Mouse (Mus musculus) gastrocnemius, adult 8-10 months (tissue): Measurements from ENCODE around the gene Alg9. TPM values are rescaled to one million over a fixed set of nuclear protein-coding genes. Genes with fewer than 3 reads are reported as not detected.
"Not testable (repeated sequence)": the region's sequence is repeated elsewhere in the genome, so short reads cannot be mapped to it uniquely, and the experiment has no call there.

Experiments
- DNase-seq, 2 experiments: peaks; one replicate each; pipeline ENCODE4 v3.0.0; 2022; ENCODE audit warnings: low spot score in 2 of 2
- total RNA-seq, 4 experiments: library from RNA; stranded (reverse); gene quantifications; 2 replicates each; pipeline ENCODE4 v1.2.4; 2022

Gene Alg9
- total RNA-seq, 4 experiments from 2014 or later, result 8.0 to 11.0 (median 9.3) TPM

- no peak for DNase-seq
These were observed 39.0 kb downstream of the Alg9 start for GRCm38 (mm10) chr9:50813796-50814195.

GRCm38 (mm10) chr9:50815666-50816065 lies 40.8 kb downstream of the Alg9 start:
- no peak for DNase-seq

- no peak for DNase-seq
These were observed 41.7 kb downstream of the Alg9 start for GRCm38 (mm10) chr9:50816512-50816911.

- DNase-seq, result no peak
These were observed 43.2 kb downstream of the Alg9 start for GRCm38 (mm10) chr9:50818050-50818449.

GRCm38 (mm10) chr9:50819716-50820115 lies 44.9 kb downstream of the Alg9 start:
- no peak for DNase-seq

GRCm38 (mm10) chr9:50821651-50822050 lies 46.8 kb downstream of the Alg9 start:
- DNase-seq, result no peak

- DNase-seq, result no peak
These were observed 47.4 kb downstream of the Alg9 start for GRCm38 (mm10) chr9:50822216-50822615.

GRCm38 (mm10) chr9:50823779-50824453 lies 49.1 kb downstream of the Alg9 start:
- no peak for DNase-seq

- no peak for DNase-seq
These were observed 56.7 kb downstream of the Alg9 start for GRCm38 (mm10) chr9:50831514-50831913.

- DNase-seq, result no peak
These were observed 57.3 kb downstream of the Alg9 start for GRCm38 (mm10) chr9:50832162-50832561.

GRCm38 (mm10) chr9:50832582-50832981 lies 57.8 kb downstream of the Alg9 start:
- DNase-seq, result not testable (repeated sequence)

- DNase-seq, result no peak
These were observed 59.0 kb downstream of the Alg9 start for GRCm38 (mm10) chr9:50833786-50834185.

GRCm38 (mm10) chr9:50835068-50835705 lies 60.4 kb downstream of the Alg9 start:
- DNase-seq, result peak; percentile 15 to 22

GRCm38 (mm10) chr9:50836097-50836496 lies 61.3 kb downstream of the Alg9 start:
- DNase-seq, result no peak

GRCm38 (mm10) chr9:50841079-50841789 lies 66.4 kb downstream of the Alg9 start:
- peak in 1 of 2 experiments; percentile 16 for DNase-seq

- no peak for DNase-seq
These were observed 70.3 kb downstream of the Alg9 start, which contains the start of gene Ppp2r1b for GRCm38 (mm10) chr9:50845081-50845480. Ppp2r1b (plus strand) TSS chr9:50845301.

GRCm38 (mm10) chr9:50845547-50845946 lies 70.7 kb downstream of the Alg9 start:
- DNase-seq, result no peak

- DNase-seq, result no peak
These were observed 72.3 kb downstream of the Alg9 start for GRCm38 (mm10) chr9:50847133-50847532.

GRCm38 (mm10) chr9:50847606-50848368 lies 73.0 kb downstream of the Alg9 start:
- no peak for DNase-seq

- DNase-seq, result no peak
These were observed 74.0 kb downstream of the Alg9 start for GRCm38 (mm10) chr9:50848821-50849220.

- peak; percentile 81 to 85 for DNase-seq
These were observed 74.4 kb downstream of the Alg9 start for GRCm38 (mm10) chr9:50849249-50849648.

GRCm38 (mm10) chr9:50849755-50850154 lies 74.9 kb downstream of the Alg9 start:
- no peak for DNase-seq
